Mouse (Mus musculus): Measurements from ENCODE around the gene Mthfd1.

Gene Mthfd1

GRCm38 (mm10) chr12:76304199-76304598, 49.1 kb downstream of the Mthfd1 start:
- no peak for DNase-seq (ENCODE audit: low spot score)

GRCm38 (mm10) chr12:76305107-76305506, 50.0 kb downstream of the Mthfd1 start:
- DNase-seq (ENCODE audit: low spot score), result no peak

GRCm38 (mm10) chr12:76306852-76307561, 51.9 kb downstream of the Mthfd1 start:
- no peak for DNase-seq (ENCODE audit: low spot score)

- no peak for DNase-seq (ENCODE audit: low spot score)
Observed at GRCm38 (mm10) chr12:76307964-76308363, 52.9 kb downstream of the Mthfd1 start.

GRCm38 (mm10) chr12:76308436-76308835, 53.3 kb downstream of the Mthfd1 start:
- no peak for DNase-seq (ENCODE audit: low spot score)

- no peak for DNase-seq (ENCODE audit: low spot score)
Observed at GRCm38 (mm10) chr12:76310007-76310406, 54.9 kb downstream of the Mthfd1 start.

GRCm38 (mm10) chr12:76310633-76311032, 55.5 kb downstream of the Mthfd1 start:
- no peak for DNase-seq (ENCODE audit: low spot score)

GRCm38 (mm10) chr12:76311227-76311626, 56.1 kb downstream of the Mthfd1 start:
- no peak for DNase-seq (ENCODE audit: low spot score)

GRCm38 (mm10) chr12:76311951-76312350, 56.9 kb downstream of the Mthfd1 start:
- DNase-seq (ENCODE audit: low spot score), result no peak

GRCm38 (mm10) chr12:76318282-76319212, 63.4 kb downstream of the Mthfd1 start:
- DNase-seq (ENCODE audit: low spot score), result no peak

GRCm38 (mm10) chr12:76324679-76325431, 69.8 kb downstream of the Mthfd1 start, which contains the start of gene Akap5:
Akap5 (plus strand) TSS chr12:76324891.
- DNase-seq (ENCODE audit: low spot score), result peak; percentile 63

GRCm38 (mm10) chr12:76326437-76327220, 71.5 kb downstream of the Mthfd1 start:
- DNase-seq (ENCODE audit: low spot score), result no peak

- no peak for DNase-seq (ENCODE audit: low spot score)
Observed at GRCm38 (mm10) chr12:76328567-76329354, 73.7 kb downstream of the Mthfd1 start.

- no peak for DNase-seq (ENCODE audit: low spot score)
Observed at GRCm38 (mm10) chr12:76333688-76334087, 78.6 kb downstream of the Mthfd1 start.

- DNase-seq (ENCODE audit: low spot score), result no peak
Observed at GRCm38 (mm10) chr12:76335641-76336040, 80.5 kb downstream of the Mthfd1 start.

- no peak for DNase-seq (ENCODE audit: low spot score)
Observed at GRCm38 (mm10) chr12:76336111-76336965, 81.2 kb downstream of the Mthfd1 start.

- DNase-seq (ENCODE audit: low spot score), result no peak
Observed at GRCm38 (mm10) chr12:76341080-76341479, 86.0 kb downstream of the Mthfd1 start.

GRCm38 (mm10) chr12:76345759-76346455, 90.8 kb downstream of the Mthfd1 start:
- DNase-seq (ENCODE audit: low spot score), result no peak

GRCm38 (mm10) chr12:76349680-76350220, 94.7 kb downstream of the Mthfd1 start:
- DNase-seq (ENCODE audit: low spot score), result no peak
